Mouse (Mus musculus): ENCODE data around the gene Rars. TPM values are rescaled to one million over a fixed set of nuclear protein-coding genes. Genes with fewer than 3 reads are reported as not detected.
A peak's percentile ranks its signal among the peaks of the same experiment; 100 is the strongest.
"Not testable (repeated sequence)": the region's sequence is repeated elsewhere in the genome, so short reads cannot be mapped to it uniquely, and the experiment has no call there.

Rars gene
- polyA plus RNA-seq, 1 experiment = 38.1 TPM

GRCm38 (mm10) chr11:35798874-35799273, 35.4 kb downstream of the Rars start, which contains the start of gene Fbll1:
Fbll1 (minus strand) TSS chr11:35798884.
- TF ChIP-seq CTCF (IDR thresholded peaks at IDR 0.05; ENCODE audit: extremely low read depth, insufficient read depth, low read length) (no peak), POLR2A (IDR thresholded peaks at IDR 0.05; ENCODE audit: extremely low read depth, insufficient read depth, low read length) (no peak)
- H3K27ac ChIP-seq (ENCODE audit: insufficient read depth, low read length) = 0 out of 2 replicates have a peak within 1 kb of the TSS, but pooled peaks have one; percentile 1

GRCm38 (mm10) chr11:35798495-35798820, 35.8 kb downstream of the Rars start:
- H3K4me1 ChIP-seq (ENCODE audit: control insufficient read depth, insufficient read depth, low read length) = no peaks in the 10 kb centered on the region
- 0 out of 2 replicates have a peak overlapping the region, but pooled peaks have one; percentile 1 for H3K27ac ChIP-seq (ENCODE audit: insufficient read depth, low read length)
- TF ChIP-seq CTCF (IDR thresholded peaks at IDR 0.05; ENCODE audit: extremely low read depth, insufficient read depth, low read length) (no peak), POLR2A (IDR thresholded peaks at IDR 0.05; ENCODE audit: extremely low read depth, insufficient read depth, low read length) (peak; percentile 74; the same call in 1 of the 2 replicates)
- peak overlapping the region; percentile 48 for H3K4me3 ChIP-seq (ENCODE audit: insufficient read depth, low read length)

More at GRCm38 (mm10) chr11:35798874-35799273, 35.4 kb downstream of the Rars start, which contains the start of gene Fbll1:
- Histone ChIP-seq H3K4me3 (ENCODE audit: insufficient read depth, low read length) (peak within 1 kb of the TSS; percentile 48), H3K4me1 (ENCODE audit: control insufficient read depth, insufficient read depth, low read length) (no peaks in the 10 kb centered on the region)

GRCm38 (mm10) chr11:35797751-35798494, 36.4 kb downstream of the Rars start:
- no peak for TF ChIP-seq CTCF (IDR thresholded peaks at IDR 0.05; ENCODE audit: extremely low read depth, insufficient read depth, low read length)
- TF ChIP-seq POLR2A (IDR thresholded peaks at IDR 0.05; ENCODE audit: extremely low read depth, insufficient read depth, low read length) = 0 out of 2 replicates have a peak, but pooled peaks have one; percentile 28
- Histone ChIP-seq H3K27ac (ENCODE audit: insufficient read depth, low read length) (0 out of 2 replicates have a peak overlapping the region, but pooled peaks have one; percentile 1), H3K4me1 (ENCODE audit: control insufficient read depth, insufficient read depth, low read length) (no peaks in the 10 kb centered on the region), H3K4me3 (ENCODE audit: insufficient read depth, low read length) (peak overlapping the region; percentile 48)

- H3K27ac ChIP-seq (ENCODE audit: insufficient read depth, low read length); H3K4me1 ChIP-seq (ENCODE audit: control insufficient read depth, insufficient read depth, low read length); H3K4me3 ChIP-seq (ENCODE audit: insufficient read depth, low read length): not testable (repeated sequence)
These were observed 41.5 kb downstream of the Rars start for GRCm38 (mm10) chr11:35792800-35793199.

- no peak overlapping the region for H3K27ac ChIP-seq (ENCODE audit: insufficient read depth, low read length)
- TF ChIP-seq POLR2A (IDR thresholded peaks at IDR 0.05; ENCODE audit: extremely low read depth, insufficient read depth, low read length) (no peak), CTCF (IDR thresholded peaks at IDR 0.05; ENCODE audit: extremely low read depth, insufficient read depth, low read length) (no peak)
- peaks cover 2% of the 10 kb centered on the region; the same call in 1 of the 2 replicates for H3K4me1 ChIP-seq (ENCODE audit: control insufficient read depth, insufficient read depth, low read length)
- no peak overlapping the region for H3K4me3 ChIP-seq (ENCODE audit: insufficient read depth, low read length)
These were observed 45.9 kb downstream of the Rars start for GRCm38 (mm10) chr11:35788443-35788842.

- Histone ChIP-seq H3K4me1 (ENCODE audit: control insufficient read depth, insufficient read depth, low read length) (peaks cover 2% of the 10 kb centered on the region; the same call in 1 of the 2 replicates), H3K4me3 (ENCODE audit: insufficient read depth, low read length) (no peak overlapping the region), H3K27ac (ENCODE audit: insufficient read depth, low read length) (no peak overlapping the region)
- TF ChIP-seq CTCF (IDR thresholded peaks at IDR 0.05; ENCODE audit: extremely low read depth, insufficient read depth, low read length) = no peak
These were observed 49.8 kb downstream of the Rars start for GRCm38 (mm10) chr11:35784537-35784936.

GRCm38 (mm10) chr11:35784002-35784401, 50.3 kb downstream of the Rars start:
- Histone ChIP-seq H3K4me3 (ENCODE audit: insufficient read depth, low read length) (no peak overlapping the region), H3K27ac (ENCODE audit: insufficient read depth, low read length) (no peak overlapping the region), H3K4me1 (ENCODE audit: control insufficient read depth, insufficient read depth, low read length) (peaks cover 3% of the 10 kb centered on the region; the same call in 1 of the 2 replicates)
- no peak for TF ChIP-seq CTCF (IDR thresholded peaks at IDR 0.05; ENCODE audit: extremely low read depth, insufficient read depth, low read length)
- no peak for TF ChIP-seq POLR2A (IDR thresholded peaks at IDR 0.05; ENCODE audit: extremely low read depth, insufficient read depth, low read length)

- peaks cover 1% of the 10 kb centered on the region; the same call in 1 of the 2 replicates for H3K4me1 ChIP-seq (ENCODE audit: control insufficient read depth, insufficient read depth, low read length)
- H3K27ac ChIP-seq (ENCODE audit: insufficient read depth, low read length) = no peak overlapping the region
- H3K4me3 ChIP-seq (ENCODE audit: insufficient read depth, low read length) = no peak overlapping the region
- TF ChIP-seq CTCF (IDR thresholded peaks at IDR 0.05; ENCODE audit: extremely low read depth, insufficient read depth, low read length) = no peak
- no peak for TF ChIP-seq POLR2A (IDR thresholded peaks at IDR 0.05; ENCODE audit: extremely low read depth, insufficient read depth, low read length)
These were observed 51.3 kb downstream of the Rars start for GRCm38 (mm10) chr11:35783038-35783437.

- Histone ChIP-seq H3K4me3 (ENCODE audit: insufficient read depth, low read length) (no peak overlapping the region), H3K4me1 (ENCODE audit: control insufficient read depth, insufficient read depth, low read length) (peaks cover 1% of the 10 kb centered on the region; the same call in 1 of the 2 replicates)
- TF ChIP-seq POLR2A (IDR thresholded peaks at IDR 0.05; ENCODE audit: extremely low read depth, insufficient read depth, low read length) = no peak
- no peak for TF ChIP-seq CTCF (IDR thresholded peaks at IDR 0.05; ENCODE audit: extremely low read depth, insufficient read depth, low read length)
These were observed 51.9 kb downstream of the Rars start for GRCm38 (mm10) chr11:35782444-35782843.

GRCm38 (mm10) chr11:35780336-35780735, 54.0 kb downstream of the Rars start:
- TF ChIP-seq CTCF (IDR thresholded peaks at IDR 0.05; ENCODE audit: extremely low read depth, insufficient read depth, low read length) (no peak), POLR2A (IDR thresholded peaks at IDR 0.05; ENCODE audit: extremely low read depth, insufficient read depth, low read length) (no peak)
- Histone ChIP-seq H3K4me1 (ENCODE audit: control insufficient read depth, insufficient read depth, low read length) (peaks cover 1% of the 10 kb centered on the region; the same call in 1 of the 2 replicates), H3K4me3 (ENCODE audit: insufficient read depth, low read length) (no peak overlapping the region), H3K27ac (ENCODE audit: insufficient read depth, low read length) (no peak overlapping the region)

More at GRCm38 (mm10) chr11:35782444-35782843, 51.9 kb downstream of the Rars start:
- H3K27ac ChIP-seq (ENCODE audit: insufficient read depth, low read length) = no peak overlapping the region
